Mouse (Mus musculus) stomach, postnatal 0 days (tissue): ENCODE measurements around the gene Cry2.

Source experiments
- CTCF ChIP-seq: IDR thresholded peaks from 2 replicates; pipeline ENCODE4 v1.5.1; 2016; ENCODE audit warnings: antibody characterized with exemption, low read depth, mild to moderate bottlenecking, moderate library complexity
- EP300 ChIP-seq: optimal IDR thresholded peaks from 2 replicates; pipeline ENCODE3; 2016; ENCODE audit warnings: antibody characterized with exemption

DNA sequence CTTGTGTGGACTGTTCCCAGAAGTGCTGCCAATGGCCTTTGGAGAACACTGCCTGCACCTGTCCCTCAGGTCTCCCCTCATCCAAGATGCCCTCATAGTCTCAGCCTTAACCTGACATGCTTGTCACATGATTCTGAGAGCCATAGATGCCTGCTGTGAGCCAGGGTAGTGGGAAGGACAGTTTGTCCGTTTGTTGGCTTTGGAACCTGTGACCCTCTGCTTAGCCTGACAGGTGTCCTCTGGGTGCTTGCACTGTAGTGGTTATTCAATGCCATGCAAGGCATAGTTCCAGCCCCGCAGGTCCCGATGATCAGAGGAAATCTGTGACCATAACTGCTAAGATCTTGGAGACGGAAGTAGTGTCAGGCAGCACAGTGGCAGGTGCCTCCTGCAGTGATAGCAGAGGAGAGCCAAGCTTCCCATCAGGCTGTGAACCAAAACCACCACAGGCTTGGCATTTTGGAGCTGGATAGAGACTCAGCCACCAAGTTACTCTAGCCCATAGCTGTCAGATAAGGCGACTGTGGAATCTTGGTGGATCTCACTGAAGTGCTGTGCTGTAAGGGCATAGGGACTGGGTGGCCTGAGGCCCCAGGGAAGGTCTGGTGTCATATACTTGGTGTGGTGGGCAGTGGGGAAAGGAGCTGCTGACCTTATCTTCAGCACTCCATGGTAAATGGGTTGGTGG is 51.8 kb downstream of the Cry2 start, which contains the start of gene 1700029I15Rik:
- TF ChIP-seq CTCF (no peak), EP300 (no peak)
